Mouse (Mus musculus) kidney, embryonic 14.5 days (tissue): ENCODE data around the gene Rtp4. TPM values are rescaled to one million over a fixed set of nuclear protein-coding genes. Genes with fewer than 3 reads are reported as not detected.

Experiments used
- ATAC-seq: fragments of 200-750 bp; cut with Nextera tagmentation; 2 replicates; pipeline ENCODE4 v1.8.0; 2017; ENCODE audit warnings: moderate number of reproducible peaks, mild to moderate bottlenecking, moderate TSS enrichment, moderate library complexity; ENCODE audit not compliant: low FRiP score, low TSS enrichment
- H3K27ac ChIP-seq: fragments of 300-500 bp; sonication (generic); 2 replicates; pipeline ENCODE4 v1.5.1; 2014; ENCODE audit warnings: low read depth, mild to moderate bottlenecking, low read length, moderate library complexity, mixed read lengths
- H3K27me3 ChIP-seq: fragments of 300-500 bp; sonication (generic); 2 replicates; pipeline ENCODE4 v1.6.1; 2014; ENCODE audit warnings: mild to moderate bottlenecking, low read length; ENCODE audit not compliant: control insufficient read depth, insufficient read depth
- H3K36me3 ChIP-seq: fragments of 300-500 bp; sonication (generic); 2 replicates; pipeline ENCODE4 v1.6.1; 2014; ENCODE audit warnings: low read length, mixed read lengths; ENCODE audit not compliant: control insufficient read depth, insufficient read depth
- H3K4me1 ChIP-seq: fragments of 300-500 bp; sonication (generic); 2 replicates; pipeline ENCODE4 v1.6.1; 2014; ENCODE audit warnings: low read length, mixed read lengths; ENCODE audit not compliant: control insufficient read depth, insufficient read depth
- H3K4me2 ChIP-seq: fragments of 300-500 bp; sonication (generic); replicated peaks from 2 replicates; pipeline ENCODE4 v1.6.1; 2014; ENCODE audit warnings: low read depth, mild to moderate bottlenecking, low read length
- H3K4me3 ChIP-seq: fragments of 300-500 bp; sonication (generic); 2 replicates; pipeline ENCODE4 v1.5.1; 2014; ENCODE audit warnings: mild to moderate bottlenecking, low read length
- H3K9ac ChIP-seq: fragments of 300-500 bp; sonication (generic); 2 replicates; pipeline ENCODE4 v1.6.1; 2014; ENCODE audit warnings: low read depth, mild to moderate bottlenecking, low read length, moderate library complexity
- H3K9me3 ChIP-seq: fragments of 300-500 bp; sonication (generic); 2 replicates; pipeline ENCODE4 v1.6.1; 2016; ENCODE audit warnings: low read length; ENCODE audit not compliant: control insufficient read depth
- WGBS: fragments of 180-500 bp; shearing (Covaris S2); extraction: QIAGEN DNeasy Blood & Tissue Kit; methylation state at CpG from one replicate; pipeline ENCODE4 v1.1.7; 2014; 5-methylcytosine and 5-hydroxymethylcytosine counted together
- polyA plus RNA-seq: library from polyadenylated mRNA; unstranded; fragments of >200 nt; fragmentation: Nextera tagmentation; extraction: Ambion mirVana; gene quantifications from 2 replicates; pipeline ENCODE4 v1.2.1, GENCODE M21; 2014

Gene Rtp4
- polyA plus RNA-seq, 1 experiment from 2014 or later = 8.5 TPM

DNA sequence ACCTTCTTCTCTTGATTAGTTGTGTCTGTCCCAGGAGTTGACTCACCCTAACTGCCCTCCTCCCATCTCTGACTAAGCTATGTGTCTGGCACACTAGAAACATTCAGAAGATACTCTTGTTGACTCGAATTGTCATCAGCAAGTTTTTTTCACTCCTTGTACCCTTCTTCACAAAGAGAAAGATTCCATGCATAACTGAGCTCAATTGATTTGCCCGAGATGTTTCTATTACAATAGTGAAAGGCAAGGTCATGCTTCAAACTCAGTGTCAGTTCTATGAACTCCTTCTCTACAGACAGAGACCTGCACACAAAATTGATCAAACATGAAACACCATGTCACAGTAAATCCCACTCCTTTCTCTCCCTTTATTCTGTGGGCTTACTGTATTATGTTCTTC, 111.4 kb downstream of the Rtp4 start:
- H3K27ac ChIP-seq = no peak overlapping the region
- H3K27me3 ChIP-seq = no peaks in the 10 kb centered on the region
- H3K36me3 ChIP-seq = no peaks in the 10 kb centered on the region
- WGBS = 83% methylated on average over 2 of the region's 2 CpGs
- no peak overlapping the region for H3K9ac ChIP-seq
- no peaks in the 10 kb centered on the region for H3K4me1 ChIP-seq
- H3K4me2 ChIP-seq = no peak overlapping the region
- no peak overlapping the region for H3K4me3 ChIP-seq
- no peak for ATAC-seq
- H3K9me3 ChIP-seq = no peaks in the 10 kb centered on the region

GRCm38 (mm10) chr16:23632681-23633080, 112.6 kb downstream of the Rtp4 start:
- Histone ChIP-seq H3K9ac (no peak overlapping the region), H3K4me2 (no peak overlapping the region), H3K36me3 (no peaks in the 10 kb centered on the region), H3K9me3 (no peaks in the 10 kb centered on the region), H3K4me1 (no peaks in the 10 kb centered on the region), H3K27ac (no peak overlapping the region), H3K4me3 (no peak overlapping the region), H3K27me3 (no peaks in the 10 kb centered on the region)
- no peak for ATAC-seq
- WGBS = 75% methylated on average over 2 of the region's 2 CpGs

GRCm38 (mm10) chr16:23653028-23653427, 132.9 kb downstream of the Rtp4 start:
- Histone ChIP-seq H3K9ac (no peak overlapping the region), H3K36me3 (no peaks in the 10 kb centered on the region), H3K9me3 (no peaks in the 10 kb centered on the region), H3K4me2 (no peak overlapping the region), H3K4me1 (no peaks in the 10 kb centered on the region), H3K27me3 (no peaks in the 10 kb centered on the region), H3K4me3 (no peak overlapping the region), H3K27ac (no peak overlapping the region)
- WGBS = 96% methylated on average over 5 of the region's 5 CpGs
- ATAC-seq = no peak

- Histone ChIP-seq H3K27ac (no peak overlapping the region), H3K9ac (no peak overlapping the region), H3K4me2 (no peak overlapping the region), H3K36me3 (no peaks in the 10 kb centered on the region), H3K9me3 (no peaks in the 10 kb centered on the region), H3K27me3 (no peaks in the 10 kb centered on the region), H3K4me3 (no peak overlapping the region), H3K4me1 (no peaks in the 10 kb centered on the region)
- 75% methylated on average over 4 of the region's 4 CpGs for WGBS
- ATAC-seq = no peak
Observed at GRCm38 (mm10) chr16:23653479-23653878, 133.4 kb downstream of the Rtp4 start.

DNA sequence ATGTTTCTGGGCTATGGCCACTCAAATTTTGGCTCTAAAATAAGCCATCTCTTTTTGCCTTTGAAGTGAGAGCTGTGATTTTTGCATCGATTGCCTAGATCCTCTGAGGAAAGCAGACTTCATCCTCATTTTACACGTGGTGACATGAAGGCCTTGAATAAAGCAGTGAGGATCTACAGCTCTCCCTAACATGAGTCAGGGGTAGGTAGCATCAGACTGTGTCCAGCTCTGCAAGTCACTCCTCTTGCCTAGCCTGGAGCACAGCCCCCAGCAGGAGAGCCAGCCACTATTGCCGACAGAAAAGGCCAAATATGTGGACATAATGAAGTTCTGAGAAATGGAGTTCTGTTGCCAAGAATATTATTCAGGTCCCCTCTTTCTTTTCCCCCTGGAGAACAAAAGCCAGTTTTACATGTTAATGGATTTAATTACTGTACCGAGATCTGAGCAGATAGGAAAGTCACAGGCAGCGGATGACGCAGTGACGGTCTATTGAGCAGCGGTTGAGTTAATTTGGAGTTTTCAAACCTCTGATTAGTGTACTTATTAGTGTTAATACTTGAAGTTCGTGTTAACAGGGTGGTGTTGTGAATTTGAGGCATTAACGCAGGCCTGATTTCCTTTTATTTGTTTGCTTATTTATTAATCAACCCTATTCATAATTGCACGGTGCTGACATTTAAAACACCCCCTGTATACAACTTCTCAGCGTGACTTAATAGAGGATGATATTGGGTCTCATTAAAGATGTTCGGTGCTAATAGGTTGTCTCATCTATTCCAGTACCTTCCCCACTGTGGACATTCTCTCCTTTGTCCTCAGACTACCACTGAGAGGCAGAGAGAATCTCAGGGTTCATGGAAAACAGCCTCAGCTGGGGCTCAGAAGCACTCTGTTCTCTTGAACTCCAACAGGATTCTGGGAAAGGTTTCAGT, 139.8 kb downstream of the Rtp4 start:
- Histone ChIP-seq H3K9me3 (no peaks in the 10 kb centered on the region), H3K9ac (no peak overlapping the region), H3K27ac (no peak overlapping the region), H3K4me1 (no peaks in the 10 kb centered on the region), H3K27me3 (no peaks in the 10 kb centered on the region), H3K4me2 (no peak overlapping the region), H3K36me3 (no peaks in the 10 kb centered on the region), H3K4me3 (no peak overlapping the region)
- no peak for ATAC-seq
- WGBS = 70% methylated on average over 13 of the region's 13 CpGs

Other genes starting within 250 kb of the Rtp4 start
- not detected in 2 replicates for gene Rtp1, start 91.2 kb upstream of the Rtp4 start, polyA plus RNA-seq
- gene Masp1, start 524 bp downstream of the Rtp4 start, polyA plus RNA-seq = 5.4 and 7.5 TPM in 2 replicates